In the genomic region with DNA sequence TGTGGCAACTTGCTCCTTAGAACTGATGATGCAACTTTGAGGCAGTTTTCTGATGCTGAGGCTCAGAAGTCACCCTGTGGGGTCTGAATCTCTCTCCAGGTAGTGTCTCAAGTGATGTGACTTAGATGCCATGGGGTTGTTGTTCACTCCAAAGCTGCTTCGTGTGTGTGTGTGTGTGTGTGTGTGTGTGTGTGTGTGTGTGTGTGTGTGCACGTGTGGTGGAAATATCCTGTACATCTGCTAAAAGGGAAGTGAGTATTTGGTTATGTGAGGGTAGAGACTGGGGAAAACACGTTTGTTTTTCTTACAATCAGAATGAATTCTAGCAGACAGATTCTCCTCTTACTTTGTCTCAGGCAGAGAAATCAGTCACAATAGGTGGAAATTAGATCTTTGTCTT, we compare ENCODE assay signal across 29 mouse cellular contexts.
A peak's percentile ranks its signal among the peaks of the same experiment; 100 is the strongest.
DNase-seq lines count a peak whose midpoint lies in the region; ATAC-seq and TF ChIP-seq lines count a peak whose summit lies in the region.
"Had no signal": no experiment of that assay in that cellular context is flagged by ENCODE, and none has a peak within 500 bp of the region (broad histone marks: within the 10 kb centered on the region; RNA-seq: fewer than 3 reads in every experiment).

No protein-coding gene starts in this region.

- H3K4me2 ChIP-seq in liver, postnatal 0 days (ENCODE audit: low read depth, low read length) = no peak overlapping the region
- no peak overlapping the region for H3K4me2 ChIP-seq in liver, embryonic 12.5 days
- H3K4me2 ChIP-seq: embryonic facial prominence, embryonic 15.5 days; forebrain, embryonic 13.5 days; hindbrain, embryonic 12.5 days; intestine, embryonic 15.5 days; liver, embryonic 13.5 days had no signal

- no peaks in the 10 kb centered on the region for H3K9me3 ChIP-seq in liver, postnatal 0 days (ENCODE audit: low read length)
- no peaks in the 10 kb centered on the region for H3K9me3 ChIP-seq in liver, embryonic 12.5 days (replicated peaks)
- H3K9me3 ChIP-seq: embryonic facial prominence, embryonic 10.5 days; embryonic facial prominence, embryonic 15.5 days; forebrain, embryonic 13.5 days; hindbrain, embryonic 12.5 days; intestine, embryonic 15.5 days; liver, embryonic 13.5 days had no signal

- H3K4me3 ChIP-seq in liver, postnatal 0 days (ENCODE audit: low read depth, low read length) = no peak overlapping the region
- no peak overlapping the region for H3K4me3 ChIP-seq in liver, embryonic 12.5 days
- H3K4me3 ChIP-seq: embryonic facial prominence, embryonic 10.5 days; embryonic facial prominence, embryonic 15.5 days; forebrain, embryonic 13.5 days; hindbrain, embryonic 12.5 days; intestine, embryonic 15.5 days; liver, embryonic 13.5 days had no signal

- no peaks in the 10 kb centered on the region for H3K36me3 ChIP-seq in liver, postnatal 0 days (replicated peaks; ENCODE audit: insufficient read depth, low read length)
- no peaks in the 10 kb centered on the region for H3K36me3 ChIP-seq in liver, embryonic 12.5 days
- H3K36me3 ChIP-seq in splenic B cell, adult 2 months (ENCODE audit: control insufficient read depth, insufficient read depth, low read length, poor library complexity, severe bottlenecking) = no peaks in the 10 kb centered on the region
- H3K36me3 ChIP-seq: embryonic facial prominence, embryonic 10.5 days; embryonic facial prominence, embryonic 15.5 days; hindbrain, embryonic 12.5 days; intestine, embryonic 15.5 days; liver, embryonic 13.5 days had no signal

- no peaks in the 10 kb centered on the region for H3K27me3 ChIP-seq in liver, postnatal 0 days (ENCODE audit: insufficient read depth, low read length)
- no peaks in the 10 kb centered on the region for H3K27me3 ChIP-seq in liver, embryonic 12.5 days (replicated peaks)
- no peaks in the 10 kb centered on the region for H3K27me3 ChIP-seq in splenic B cell, adult 2 months (ENCODE audit: control insufficient read depth, insufficient read depth, low read length, poor library complexity, severe bottlenecking)
- H3K27me3 ChIP-seq: embryonic facial prominence, embryonic 15.5 days; forebrain, embryonic 13.5 days; hindbrain, embryonic 12.5 days; intestine, embryonic 15.5 days; liver, embryonic 13.5 days had no signal

- no peak overlapping the region for H3K27ac ChIP-seq in liver, postnatal 0 days (ENCODE audit: low read depth)
- H3K27ac ChIP-seq in liver, embryonic 12.5 days = no peak overlapping the region
- H3K27ac ChIP-seq: embryonic facial prominence, embryonic 10.5 days; embryonic facial prominence, embryonic 15.5 days; forebrain, embryonic 13.5 days; hindbrain, embryonic 12.5 days; hindbrain, postnatal 0 days; intestine, embryonic 15.5 days; kidney, postnatal 0 days; liver, embryonic 13.5 days had no signal

- H3K4me1 ChIP-seq in liver, postnatal 0 days (ENCODE audit: insufficient read depth) = no peaks in the 10 kb centered on the region
- H3K4me1 ChIP-seq in liver, embryonic 12.5 days = no peaks in the 10 kb centered on the region
- H3K4me1 ChIP-seq: embryonic facial prominence, embryonic 10.5 days; embryonic facial prominence, embryonic 15.5 days; forebrain, embryonic 13.5 days; hindbrain, embryonic 12.5 days; intestine, embryonic 15.5 days; liver, embryonic 13.5 days had no signal

- WGBS in liver, postnatal 0 days (ENCODE audit: insufficient replicate concordance) = 32% methylated on average over 3 of the region's 3 CpGs
- WGBS in liver, embryonic 12.5 days (ENCODE audit: insufficient replicate concordance) = 17% methylated on average over 3 of the region's 3 CpGs

- TF ChIP-seq EP300 in liver, postnatal 0 days (IDR thresholded peaks at IDR 0.05; ENCODE audit: low read depth) = no peak

- ATAC-seq in liver, postnatal 0 days = 0 out of 2 replicates have a peak, but pooled peaks have one; percentile 31
- ATAC-seq in liver, embryonic 12.5 days = no peak
- peak; percentile 79 for ATAC-seq in granulocyte monocyte progenitor cell, adult 5-6 weeks (replicated peaks; ENCODE audit: poor library complexity, severe bottlenecking)
- ATAC-seq: activated CD4-positive, CD25-positive, alpha-beta regulatory T cell, adult 4 months; forebrain, embryonic 13.5 days; hindbrain, postnatal 0 days; intestine, embryonic 15.5 days had no signal

- no peak for TF ChIP-seq CTCF in liver, postnatal 0 days (IDR thresholded peaks at IDR 0.05; ENCODE audit: low read depth)

- H3K9ac ChIP-seq in liver, postnatal 0 days (replicated peaks) = no peak overlapping the region
- H3K9ac ChIP-seq in liver, embryonic 12.5 days = no peak overlapping the region
- H3K9ac ChIP-seq: embryonic facial prominence, embryonic 15.5 days; forebrain, embryonic 13.5 days; hindbrain, embryonic 12.5 days; intestine, embryonic 15.5 days; liver, embryonic 13.5 days had no signal

- DNase-seq in liver, postnatal 0 days = peak; percentile 16
- DNase-seq in spleen, adult 18-20 months = peak; percentile 13 to 23
- no peak for DNase-seq in spleen, postnatal 4 days (ENCODE audit: low spot score in 2 of 2)
- peak; percentile 67 for DNase-seq in splenic B cell, adult 2 months (ENCODE audit: low read depth, low spot score)
- DNase-seq in ovary, postnatal 10 days (ENCODE audit: low spot score) = no peak
- no peak for DNase-seq in retina, postnatal 1 day
- DNase-seq: adrenal gland, adult 2 months; adrenal gland, postnatal 36 days; cerebellum, adult 2 months; cerebellum, postnatal 14 days; gastrocnemius, postnatal 25 days; kidney, adult 2 months; kidney, postnatal 4 days; left cerebral cortex, postnatal 4 days; liver, embryonic 13.5 days; midbrain, embryonic 14.5 days; right cerebral cortex, adult 18-20 months; thymus, adult 18-20 months; thymus, postnatal 25 days had no signal

Comparison
In these comparisons a context has a peak if more than half of its experiments do, and no peak if none do; other contexts are left out.
1. DNase-seq: peak in liver, postnatal 0 days (single experiment), spleen, adult 18-20 months (2 of 2) and splenic B cell, adult 2 months (single experiment); none in spleen, postnatal 4 days (0 of 2), ovary, postnatal 10 days (single experiment) and retina, postnatal 1 day (single experiment).